Mouse (Mus musculus) heart, adult 18-20 months (tissue): Measurements from ENCODE around the gene Sema4c. TPM values are rescaled to one million over a fixed set of nuclear protein-coding genes. Genes with fewer than 3 reads are reported as not detected.
A peak's percentile ranks its signal among the peaks of the same experiment; 100 is the strongest.

ENCODE experiments used
- DNase-seq, 2 experiments: peaks; one replicate each; pipeline ENCODE4 v3.0.0; 2021 to 2022; ENCODE audit warnings: mixed read lengths in 1 of 2
- microRNA-seq, 2 experiments: library from miRNA; unstranded; fragments of <30 nt; microRNA quantifications; one replicate each; pipeline ENCODE4 v1.2.0; 2022
- total RNA-seq, 2 experiments: library from RNA; stranded (reverse); gene quantifications; 2 replicates each; pipeline ENCODE4 v1.2.3; 2021

Gene Sema4c
- total RNA-seq, 2 experiments from 2014 or later, result 9.2 to 10.4 TPM

DNA sequence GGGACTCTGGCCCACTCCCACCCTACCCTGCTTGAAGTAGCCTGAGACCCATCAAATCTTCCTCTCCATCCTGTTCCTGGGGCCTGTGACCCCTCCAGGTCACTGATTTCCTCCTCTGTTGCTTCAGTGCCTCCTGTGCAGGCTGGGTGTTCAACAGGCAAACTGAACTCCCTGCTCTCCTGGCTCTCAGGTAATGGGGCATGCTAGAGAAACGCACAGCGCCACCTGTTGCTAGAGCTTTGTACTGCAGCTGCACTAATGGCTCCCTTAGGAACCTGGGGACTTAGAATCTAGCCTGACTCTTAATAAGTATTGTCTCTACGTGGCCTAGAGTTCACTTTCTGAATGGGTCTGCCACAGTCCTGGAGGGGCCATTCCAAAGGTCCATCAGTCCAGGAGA lies 56.9 kb downstream of the Sema4c start:
- DNase-seq, result peak; percentile 63 to 88

Small RNAs within 50 kb of the gene (microRNA-seq; reads per million reads assigned to microRNA genes)
- 0 reads per million in 2 experiments for gene Gm47280

Other genes starting within 250 kb of the Sema4c start
- gene Kansl3, start 189.2 kb downstream of the Sema4c start, total RNA-seq, result 10 to 100 TPM; 55.4 to 62.3 TPM
- gene Fer1l5, start 186.1 kb downstream of the Sema4c start, total RNA-seq, result not detected
- 10 to 100 TPM; 26.8 to 29.5 TPM for gene Lman2l, start 113.1 kb downstream of the Sema4c start, total RNA-seq
- 1 to 10 TPM; 3.8 to 4.3 TPM for gene Cnnm4, start 86.7 kb downstream of the Sema4c start, total RNA-seq
- gene Cnnm3, start 46.5 kb downstream of the Sema4c start, total RNA-seq, result 10 to 100 TPM; 13.1 to 16.6 TPM
- gene Ankrd23, start 21.5 kb downstream of the Sema4c start, total RNA-seq, result 100 to 1,000 TPM; 315 to 408 TPM
- 100 to 1,000 TPM; 174 to 267 TPM for gene Gm42417, start 18.9 kb downstream of the Sema4c start, total RNA-seq
- gene Ankrd39, start 10.9 kb downstream of the Sema4c start, total RNA-seq, result 1 to 10 TPM; 5.8 to 6.2 TPM
- gene Fam178b, start 124.8 kb upstream of the Sema4c start, total RNA-seq, result under 1 TPM in 1 of 2 experiments, not detected in 1; 0.42 TPM
- gene Cox5b, start 133.1 kb upstream of the Sema4c start, total RNA-seq, result 1,000 to 10,000 TPM; 2,045 to 2,202 TPM
- not detected for gene 4933424G06Rik, start 151.8 kb upstream of the Sema4c start, total RNA-seq
- gene Actr1b, start 156.1 kb upstream of the Sema4c start, total RNA-seq, result 100 to 1,000 TPM in 1 of 2 experiments, 10 to 100 TPM in 1; 93.8 to 101 TPM
- gene Zap70, start 203.4 kb upstream of the Sema4c start, total RNA-seq, result 1 to 10 TPM in 1 of 2 experiments, under 1 TPM in 1; 0.27 to 2.0 TPM